Mouse (Mus musculus) embryonic facial prominence, embryonic 11.5 days (tissue): ENCODE data around the gene Defa23. TPM values are rescaled to one million over a fixed set of nuclear protein-coding genes. Genes with fewer than 3 reads are reported as not detected.
"Not testable (repeated sequence)": the region's sequence is repeated elsewhere in the genome, so short reads cannot be mapped to it uniquely, and the experiment has no call there.

Experiments
- ATAC-seq: fragments of 200-750 bp; cut with Nextera tagmentation; replicated peaks from 2 replicates; pipeline ENCODE4 v1.8.0; 2017; ENCODE audit warnings: low read depth; ENCODE audit not compliant: insufficient number of reproducible peaks, low FRiP score, low TSS enrichment
- DNase-seq: peaks from one replicate; pipeline ENCODE4 v3.0.0-alpha.2; 2015; ENCODE audit warnings: low spot score
- H3K27ac ChIP-seq: fragments of 300-500 bp; sonication (generic); replicated peaks from 2 replicates; pipeline ENCODE4 v1.5.1; 2014; ENCODE audit warnings: mild to moderate bottlenecking, low read depth, low read length, control low read depth
- H3K27me3 ChIP-seq: fragments of 300-500 bp; sonication (generic); 2 replicates; pipeline ENCODE4 v1.6.1; 2014; ENCODE audit warnings: mild to moderate bottlenecking, low read length, moderate library complexity, mixed read lengths; ENCODE audit not compliant: control insufficient read depth, insufficient read depth
- H3K36me3 ChIP-seq: fragments of 300-500 bp; sonication (generic); replicated peaks from 2 replicates; pipeline ENCODE4 v1.6.1; 2014; ENCODE audit warnings: low read depth, mild to moderate bottlenecking, low read length, moderate library complexity, mixed read lengths; ENCODE audit not compliant: control insufficient read depth, insufficient read depth
- H3K4me1 ChIP-seq: fragments of 300-500 bp; sonication (generic); 2 replicates; pipeline ENCODE4 v1.6.1; 2014; ENCODE audit warnings: low read length, mixed read lengths; ENCODE audit not compliant: control insufficient read depth, insufficient read depth
- H3K4me2 ChIP-seq: fragments of 300-500 bp; sonication (generic); 2 replicates; pipeline ENCODE4 v1.6.1; 2014; ENCODE audit warnings: low read depth, mild to moderate bottlenecking, control low read depth, low read length, moderate library complexity
- H3K4me3 ChIP-seq: fragments of 300-500 bp; sonication (generic); 2 replicates; pipeline ENCODE4 v1.5.1; 2014; ENCODE audit warnings: low read depth, low read length, control low read depth
- H3K9ac ChIP-seq: fragments of 300-500 bp; sonication (generic); replicated peaks from 2 replicates; pipeline ENCODE4 v1.6.1; 2014; ENCODE audit warnings: mild to moderate bottlenecking, control low read depth, low read length
- H3K9me3 ChIP-seq: fragments of 300-500 bp; sonication (generic); replicated peaks from 2 replicates; pipeline ENCODE4 v1.6.1; 2016; ENCODE audit warnings: mild to moderate bottlenecking, low read length, inconsistent platforms, mixed read lengths; ENCODE audit not compliant: control insufficient read depth
- WGBS: fragments of 180-500 bp; shearing (Covaris S2); extraction: QIAGEN DNeasy Blood & Tissue Kit; methylation state at CpG from one replicate; pipeline ENCODE4 v1.1.7; 2014; 5-methylcytosine and 5-hydroxymethylcytosine counted together
- polyA plus RNA-seq: library from polyadenylated mRNA; unstranded; fragments of >200 nt; fragmentation: Nextera tagmentation; extraction: Ambion mirVana; gene quantifications from 2 replicates; pipeline ENCODE4 v1.2.1, GENCODE M21; 2014

Defa23 gene
- not detected in 2 replicates for polyA plus RNA-seq

- no CpG with 5 or more reads among the region's 1 CpGs for WGBS
- not testable (repeated sequence) for H3K4me3 ChIP-seq, H3K4me1 ChIP-seq, DNase-seq, H3K4me2 ChIP-seq, H3K27ac ChIP-seq, H3K9ac ChIP-seq, H3K9me3 ChIP-seq, H3K36me3 ChIP-seq, ATAC-seq, H3K27me3 ChIP-seq
Observed at GRCm38 (mm10) chr8:21054747-21055146, at the start of gene Defa23. TSS of gene Defa23 (plus strand) at chr8:21055047.

- no peak for ATAC-seq
- Histone ChIP-seq H3K4me3 (no peak overlapping the region), H3K4me2 (no peak overlapping the region), H3K36me3 (no peaks in the 10 kb centered on the region), H3K27me3 (no peaks in the 10 kb centered on the region), H3K9ac (no peak overlapping the region), H3K9me3 (no peaks in the 10 kb centered on the region), H3K4me1 (no peaks in the 10 kb centered on the region), H3K27ac (no peak overlapping the region)
- WGBS = 26% methylated on average over 1 of the region's 1 CpGs
- DNase-seq = no peak
Observed at GRCm38 (mm10) chr8:21006801-21007200, 48.0 kb upstream of the Defa23 start.

- 50% methylated on average over 6 of the region's 6 CpGs for WGBS
- H3K4me2 ChIP-seq, H3K36me3 ChIP-seq, DNase-seq, ATAC-seq, H3K27ac ChIP-seq, H3K9me3 ChIP-seq, H3K4me3 ChIP-seq, H3K9ac ChIP-seq, H3K4me1 ChIP-seq, H3K27me3 ChIP-seq: not testable (repeated sequence)
Observed at GRCm38 (mm10) chr8:21008578-21008977, 46.3 kb upstream of the Defa23 start.

- WGBS = 67% methylated on average over 1 of the region's 1 CpGs
- not testable (repeated sequence) for H3K4me3 ChIP-seq, ATAC-seq, H3K9me3 ChIP-seq, H3K9ac ChIP-seq, H3K27ac ChIP-seq, H3K4me2 ChIP-seq, H3K4me1 ChIP-seq, H3K27me3 ChIP-seq, DNase-seq, H3K36me3 ChIP-seq
Observed at GRCm38 (mm10) chr8:21010548-21010947, 44.3 kb upstream of the Defa23 start.

GRCm38 (mm10) chr8:21025245-21025644 lies 29.6 kb upstream of the Defa23 start, which contains the start of gene Defa21:
TSS of gene Defa21 (plus strand) at chr8:21025545.
- not testable (repeated sequence) for H3K9ac ChIP-seq, H3K4me3 ChIP-seq, ATAC-seq, DNase-seq, H3K27ac ChIP-seq, H3K27me3 ChIP-seq, H3K36me3 ChIP-seq, H3K4me2 ChIP-seq, H3K9me3 ChIP-seq, H3K4me1 ChIP-seq
- no CpG with 5 or more reads among the region's 1 CpGs for WGBS

GRCm38 (mm10) chr8:21064738-21065137 lies 9.9 kb downstream of the Defa23 start, which contains the start of gene Defa35:
TSS of gene Defa35 (plus strand) at chr8:21065038.
- not testable (repeated sequence) for ATAC-seq, H3K27me3 ChIP-seq, DNase-seq, H3K4me1 ChIP-seq, H3K9ac ChIP-seq, H3K4me2 ChIP-seq, H3K27ac ChIP-seq, H3K36me3 ChIP-seq, H3K9me3 ChIP-seq, H3K4me3 ChIP-seq
- 79% methylated on average over 1 of the region's 1 CpGs for WGBS

GRCm38 (mm10) chr8:21084142-21084541 lies 29.3 kb downstream of the Defa23 start, which contains the start of gene Defa25:
TSS of gene Defa25 (plus strand) at chr8:21084442.
- not testable (repeated sequence) for H3K9me3 ChIP-seq, DNase-seq, H3K4me1 ChIP-seq, H3K9ac ChIP-seq, H3K27ac ChIP-seq, H3K4me2 ChIP-seq, H3K27me3 ChIP-seq, H3K36me3 ChIP-seq, H3K4me3 ChIP-seq, ATAC-seq

- Histone ChIP-seq H3K4me1 (no peaks in the 10 kb centered on the region), H3K9ac (no peak overlapping the region), H3K27ac (no peak overlapping the region), H3K9me3 (no peaks in the 10 kb centered on the region), H3K4me2 (no peak overlapping the region), H3K4me3 (no peak overlapping the region), H3K27me3 (no peaks in the 10 kb centered on the region), H3K36me3 (no peaks in the 10 kb centered on the region)
- 40% methylated on average over 4 of the region's 4 CpGs for WGBS
- ATAC-seq (no peak), DNase-seq (no peak)
Observed at GRCm38 (mm10) chr8:21093106-21093505, 38.3 kb downstream of the Defa23 start.
